In the genomic region with DNA sequence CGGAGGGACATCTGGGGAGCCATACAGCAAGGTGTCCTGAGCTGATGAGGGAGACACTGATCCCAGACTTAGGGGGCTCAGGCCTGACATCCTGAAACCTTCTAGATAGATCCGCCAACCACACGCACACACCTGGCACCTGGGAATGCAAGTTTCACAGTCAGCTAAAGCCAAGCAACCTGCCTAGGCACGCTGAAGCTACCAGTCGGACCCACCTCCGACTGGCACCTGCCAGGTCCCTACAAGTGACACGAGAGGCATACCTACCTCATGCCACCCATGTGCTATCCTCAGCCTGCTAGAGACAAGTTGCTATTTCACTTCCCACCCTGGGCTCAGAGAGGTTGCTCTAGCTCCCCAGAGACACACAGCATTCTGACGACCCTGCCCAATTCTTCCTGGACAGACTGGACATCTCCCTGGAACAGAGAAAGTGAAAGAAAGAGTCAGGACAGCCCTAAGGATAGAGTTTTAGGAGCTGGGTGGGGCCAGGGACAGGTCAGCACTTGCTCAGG, we compare ENCODE assay signal across 8 mouse cellular contexts. TPM values are rescaled to one million over a fixed set of nuclear protein-coding genes. Genes with fewer than 3 reads are reported as not detected.
DNase-seq lines count a peak whose midpoint lies in the region; ATAC-seq and TF ChIP-seq lines count a peak whose summit lies in the region.

No protein-coding gene starts in this region.

- peak overlapping the region; percentile 54 for H3K4me2 ChIP-seq in hindbrain, embryonic 13.5 days
- peak overlapping the region; percentile 46 for H3K4me2 ChIP-seq in midbrain, embryonic 14.5 days (ENCODE audit: low read length)

- DNase-seq in kidney, adult 2 months, result no peak
- no peak for DNase-seq in kidney, postnatal 36 days
- no peak for DNase-seq in midbrain, embryonic 14.5 days
- DNase-seq in cerebellum, adult 9-10 months, result no peak
- no peak for DNase-seq in thymus, adult 18-20 months

- H3K9me3 ChIP-seq in hindbrain, embryonic 13.5 days, result 0 out of 2 replicates have a peak, but pooled peaks cover 9% of the 10 kb centered on the region
- peaks cover 3% of the 10 kb centered on the region; the same call in 1 of the 2 replicates for H3K9me3 ChIP-seq in midbrain, embryonic 14.5 days (ENCODE audit: control insufficient read depth, low read length)

- peak overlapping the region; percentile 44; the same call in 1 of the 2 replicates for H3K27ac ChIP-seq in kidney, adult 2 months (ENCODE audit: insufficient read depth, low read depth, low read length)
- H3K27ac ChIP-seq in bone marrow, adult 2 months (ENCODE audit: control insufficient read depth, insufficient read depth, low read depth, low read length, poor library complexity), result peak overlapping the region; percentile 92
- H3K27ac ChIP-seq in hindbrain, embryonic 13.5 days, result no peak overlapping the region
- H3K27ac ChIP-seq in midbrain, embryonic 14.5 days (replicated peaks; ENCODE audit: low read depth, low read length), result no peak overlapping the region

- 43% methylated on average over 8 of the region's 8 CpGs for WGBS in kidney, adult 2 months
- WGBS in bone marrow, adult 2 months, result 41% methylated on average over 8 of the region's 8 CpGs
- 35% methylated on average over 8 of the region's 8 CpGs for WGBS in hindbrain, embryonic 13.5 days
- 39% methylated on average over 8 of the region's 8 CpGs for WGBS in midbrain, embryonic 14.5 days

- H3K4me1 ChIP-seq in kidney, adult 2 months (ENCODE audit: control insufficient read depth, insufficient read depth, low read length), result peaks cover 15% of the 10 kb centered on the region
- H3K4me1 ChIP-seq in bone marrow, adult 2 months (ENCODE audit: control insufficient read depth, insufficient read depth, low read length), result peaks cover 8% of the 10 kb centered on the region; the same call in 1 of the 2 replicates
- H3K4me1 ChIP-seq in hindbrain, embryonic 13.5 days (replicated peaks), result peaks cover 30% of the 10 kb centered on the region
- H3K4me1 ChIP-seq in midbrain, embryonic 14.5 days (ENCODE audit: control insufficient read depth, insufficient read depth, low read length), result peaks cover 5% of the 10 kb centered on the region; the same call in 1 of the 2 replicates

- H3K4me3 ChIP-seq in kidney, adult 2 months (ENCODE audit: insufficient read depth, low read depth, low read length), result peak overlapping the region; percentile 73
- H3K4me3 ChIP-seq in bone marrow, adult 2 months (replicated peaks; ENCODE audit: control insufficient read depth, low read depth, low read length), result peak overlapping the region; percentile 95
- H3K4me3 ChIP-seq in hindbrain, embryonic 13.5 days, result peak overlapping the region; percentile 44
- peak overlapping the region; percentile 32 for H3K4me3 ChIP-seq in midbrain, embryonic 14.5 days (replicated peaks; ENCODE audit: low read depth, low read length)

- no peak for ATAC-seq in hindbrain, embryonic 13.5 days (ENCODE audit: low FRiP score)
- no peak for ATAC-seq in midbrain, embryonic 14.5 days (ENCODE audit: low FRiP score, low TSS enrichment)
- no peak for ATAC-seq in CD4-positive, CD25-positive, alpha-beta regulatory T cell, adult 4 months

- no peaks in the 10 kb centered on the region for H3K36me3 ChIP-seq in kidney, adult 2 months (ENCODE audit: control insufficient read depth, insufficient read depth, low read length)
- H3K36me3 ChIP-seq in hindbrain, embryonic 13.5 days, result peaks cover 2% of the 10 kb centered on the region; the same call in 1 of the 2 replicates
- no peaks in the 10 kb centered on the region for H3K36me3 ChIP-seq in midbrain, embryonic 14.5 days (ENCODE audit: control insufficient read depth, insufficient read depth, low read length)

- no peaks in the 10 kb centered on the region for H3K27me3 ChIP-seq in kidney, adult 2 months (replicated peaks; ENCODE audit: control insufficient read depth, insufficient read depth, low read length)
- peaks cover 50% of the 10 kb centered on the region for H3K27me3 ChIP-seq in hindbrain, embryonic 13.5 days
- H3K27me3 ChIP-seq in midbrain, embryonic 14.5 days (ENCODE audit: control insufficient read depth, insufficient read depth, low read length), result peaks cover 38% of the 10 kb centered on the region

- peak overlapping the region; percentile 67; the same call in 1 of the 2 replicates for H3K9ac ChIP-seq in hindbrain, embryonic 13.5 days
- no peak overlapping the region for H3K9ac ChIP-seq in midbrain, embryonic 14.5 days (replicated peaks; ENCODE audit: low read length)

- no peak for TF ChIP-seq POLR2A in kidney, adult 2 months (IDR thresholded peaks at IDR 0.05; ENCODE audit: low read depth, low read length)
- no peak for TF ChIP-seq POLR2A in bone marrow, adult 2 months (IDR thresholded peaks at IDR 0.05; ENCODE audit: borderline replicate concordance, control insufficient read depth, low read depth, low read length)

- no peak for TF ChIP-seq CTCF in kidney, adult 2 months (conservative IDR thresholded peaks at IDR 0.05; ENCODE audit: insufficient read depth, insufficient read length, low read depth, low read length)
- 0 out of 2 replicates have a peak, but pooled peaks have one; percentile 0 for TF ChIP-seq CTCF in bone marrow, adult 2 months (IDR thresholded peaks at IDR 0.05; ENCODE audit: control insufficient read depth, insufficient read depth, low read length)

RNA-seq across cellular contexts. Expression of a gene that starts 0.9 kb away (rescaled TPM):
- 52.3 and 55.5 TPM in 2 replicates for polyA plus RNA-seq in kidney, adult 2 months (2012; rRNA removed)
- 41.7 and 92.4 TPM in 2 replicates for polyA plus RNA-seq in bone marrow, adult 2 months (2011; ENCODE audit: insufficient read depth, insufficient read length, low replicate concordance, missing spikeins)
- polyA plus RNA-seq in hindbrain, embryonic 13.5 days (2015; fragmentation: Nextera tagmentation; extraction: Ambion mirVana), result 43.7 and 53.1 TPM in 2 replicates
- 10.9 and 35.0 TPM in 2 replicates for polyA plus RNA-seq in midbrain, embryonic 14.5 days (2014; fragmentation: Nextera tagmentation; extraction: Ambion mirVana)
- polyA plus RNA-seq in CD4-positive, CD25-positive, alpha-beta regulatory T cell, adult 4 months (2017; shearing (Covaris generic)), result 100 to 1,000 TPM; 904 to 969 TPM

RNA-seq across cellular contexts. Expression of a gene that starts 5.2 kb away (rescaled TPM):
- polyA plus RNA-seq in kidney, adult 2 months (2012; rRNA removed), result 262 and 316 TPM in 2 replicates
- polyA plus RNA-seq in bone marrow, adult 2 months (2011; ENCODE audit: insufficient read depth, insufficient read length, low replicate concordance, missing spikeins), result 78.6 and 131 TPM in 2 replicates
- polyA plus RNA-seq in hindbrain, embryonic 13.5 days (2015; fragmentation: Nextera tagmentation; extraction: Ambion mirVana), result 16.0 and 16.3 TPM in 2 replicates
- polyA plus RNA-seq in midbrain, embryonic 14.5 days (2014; fragmentation: Nextera tagmentation; extraction: Ambion mirVana), result 20.7 and 28.4 TPM in 2 replicates
- 1 to 10 TPM; 1.2 to 2.5 TPM for polyA plus RNA-seq in CD4-positive, CD25-positive, alpha-beta regulatory T cell, adult 4 months (2017; shearing (Covaris generic))

RNA-seq across cellular contexts. Expression of a gene that starts 7.0 kb away (rescaled TPM):
- 10.6 and 11.8 TPM in 2 replicates for polyA plus RNA-seq in kidney, adult 2 months (2012; rRNA removed)
- 54.3 and 96.9 TPM in 2 replicates for polyA plus RNA-seq in bone marrow, adult 2 months (2011; ENCODE audit: insufficient read depth, insufficient read length, low replicate concordance, missing spikeins)
- 5.2 and 6.1 TPM in 2 replicates for polyA plus RNA-seq in hindbrain, embryonic 13.5 days (2015; fragmentation: Nextera tagmentation; extraction: Ambion mirVana)
- 3.7 and 4.1 TPM in 2 replicates for polyA plus RNA-seq in midbrain, embryonic 14.5 days (2014; fragmentation: Nextera tagmentation; extraction: Ambion mirVana)
- polyA plus RNA-seq in CD4-positive, CD25-positive, alpha-beta regulatory T cell, adult 4 months (2017; shearing (Covaris generic)), result 10 to 100 TPM; 11.4 to 16.4 TPM

RNA-seq across cellular contexts. Expression of a gene that starts 18.8 kb away (rescaled TPM):
- polyA plus RNA-seq in kidney, adult 2 months (2012; rRNA removed), result 1.6 and 2.0 TPM in 2 replicates
- not detected in 2 replicates for polyA plus RNA-seq in bone marrow, adult 2 months (2011; ENCODE audit: insufficient read depth, insufficient read length, low replicate concordance, missing spikeins)
- polyA plus RNA-seq in hindbrain, embryonic 13.5 days (2015; fragmentation: Nextera tagmentation; extraction: Ambion mirVana), result 0.61 and 0.65 TPM in 2 replicates
- 0.39 and 0.53 TPM in 2 replicates for polyA plus RNA-seq in midbrain, embryonic 14.5 days (2014; fragmentation: Nextera tagmentation; extraction: Ambion mirVana)
- polyA plus RNA-seq in CD4-positive, CD25-positive, alpha-beta regulatory T cell, adult 4 months (2017; shearing (Covaris generic)), result under 1 TPM in 1 of 2 experiments, not detected in 1; 0.58 TPM

RNA-seq across cellular contexts. Expression of a gene that starts 27.1 kb away (rescaled TPM):
- polyA plus RNA-seq in kidney, adult 2 months (2012; rRNA removed), result 9.6 and 25.5 TPM in 2 replicates
- polyA plus RNA-seq in bone marrow, adult 2 months (2011; ENCODE audit: insufficient read depth, insufficient read length, low replicate concordance, missing spikeins), result 111 and 291 TPM in 2 replicates
- 2.5 and 2.8 TPM in 2 replicates for polyA plus RNA-seq in hindbrain, embryonic 13.5 days (2015; fragmentation: Nextera tagmentation; extraction: Ambion mirVana)
- 0.39 and 1.4 TPM in 2 replicates for polyA plus RNA-seq in midbrain, embryonic 14.5 days (2014; fragmentation: Nextera tagmentation; extraction: Ambion mirVana)
- polyA plus RNA-seq in CD4-positive, CD25-positive, alpha-beta regulatory T cell, adult 4 months (2017; shearing (Covaris generic)), result 100 to 1,000 TPM; 233 to 369 TPM

Comparison
In these comparisons a context has a peak if more than half of its experiments do, and no peak if none do; other contexts are left out.
1. H3K27ac ChIP-seq: peak in kidney, adult 2 months (single experiment) and bone marrow, adult 2 months (single experiment); none in hindbrain, embryonic 13.5 days (single experiment) and midbrain, embryonic 14.5 days (single experiment).
2. H3K4me3 ChIP-seq: peak in every context shown above with its lines; median percentile 95 in bone marrow, adult 2 months; 73 in kidney, adult 2 months; 44 in hindbrain, embryonic 13.5 days; 32 in midbrain, embryonic 14.5 days.